In genomic region chr2:105505554-105505953, GRCm38 (mm10) we compare ENCODE assay signal across 25 mouse cellular contexts.
"Had no signal": no experiment of that assay in that cellular context is flagged by ENCODE, and none has a peak within 500 bp of the region (broad histone marks: within the 10 kb centered on the region; RNA-seq: fewer than 3 reads in every experiment).

No protein-coding gene starts in this region.

- H3K9ac ChIP-seq: heart, embryonic 12.5 days; hindbrain, embryonic 12.5 days; hindbrain, embryonic 14.5 days; kidney, embryonic 15.5 days; limb, embryonic 12.5 days; liver, embryonic 13.5 days had no signal

- H3K4me1 ChIP-seq: hindbrain, embryonic 12.5 days; kidney, embryonic 15.5 days; limb, embryonic 12.5 days; liver, embryonic 13.5 days had no signal

- H3K4me2 ChIP-seq: heart, embryonic 12.5 days; hindbrain, embryonic 12.5 days; hindbrain, embryonic 14.5 days; kidney, embryonic 15.5 days; limb, embryonic 12.5 days; liver, embryonic 11.5 days; liver, embryonic 13.5 days had no signal

- H3K36me3 ChIP-seq: heart, embryonic 10.5 days; heart, embryonic 12.5 days; hindbrain, embryonic 12.5 days; kidney, embryonic 15.5 days; limb, embryonic 12.5 days; liver, embryonic 13.5 days had no signal

- H3K4me3 ChIP-seq: heart, embryonic 10.5 days; heart, embryonic 12.5 days; hindbrain, embryonic 12.5 days; kidney, embryonic 15.5 days; limb, embryonic 12.5 days; liver, embryonic 13.5 days had no signal

- ATAC-seq: hindbrain, embryonic 16.5 days; intestine, embryonic 16.5 days had no signal

- H3K27ac ChIP-seq: heart, embryonic 10.5 days; hindbrain, embryonic 12.5 days; hindbrain, embryonic 14.5 days; kidney, embryonic 15.5 days; kidney, postnatal 0 days; limb, embryonic 12.5 days; liver, embryonic 13.5 days had no signal

- H3K9me3 ChIP-seq: heart, embryonic 10.5 days; heart, embryonic 12.5 days; hindbrain, embryonic 12.5 days; kidney, embryonic 15.5 days; limb, embryonic 12.5 days; liver, embryonic 13.5 days had no signal

- DNase-seq: gastrocnemius, postnatal 14 days; gastrocnemius, postnatal 36 days; heart, adult 18-20 months; heart, postnatal 10 days; heart, postnatal 36 days; kidney, adult 11 months; kidney, adult 2 months; kidney, adult 9 months; kidney, postnatal 14 days; kidney, postnatal 36 days; layer of hippocampus, adult 9-11 months; layer of hippocampus, postnatal 36 days; left cerebral cortex, postnatal 4 days; liver; liver, embryonic 13.5 days had no signal

- H3K27me3 ChIP-seq: heart, embryonic 12.5 days; limb, embryonic 12.5 days; liver, embryonic 13.5 days had no signal
